Mouse (Mus musculus) megakaryocyte, embryonic 14.5 days (primary cell): ENCODE data around the gene Gm5737. TPM values are rescaled to one million over a fixed set of nuclear protein-coding genes. Genes with fewer than 3 reads are reported as not detected.

ENCODE experiments used
- H3K27me3 ChIP-seq: replicated peaks from 2 replicates; pipeline ENCODE3; 2012; ENCODE audit warnings: inconsistent platforms
- H3K36me3 ChIP-seq: replicated peaks from 2 replicates; pipeline ENCODE3; 2012; ENCODE audit warnings: low read length, inconsistent platforms, mixed read lengths
- H3K4me1 ChIP-seq: 2 replicates; pipeline ENCODE4 v1.6.1; 2012; ENCODE audit warnings: inconsistent platforms
- H3K4me3 ChIP-seq: replicated peaks from 2 replicates; pipeline ENCODE3; 2012; ENCODE audit warnings: moderate library complexity, mild to moderate bottlenecking, inconsistent platforms
- H3K9me3 ChIP-seq: 2 replicates; pipeline ENCODE4 v1.6.1; 2012; ENCODE audit warnings: inconsistent platforms
- FLI1 ChIP-seq: IDR thresholded peaks from 2 replicates; pipeline ENCODE4 v1.6.1; 2012; ENCODE audit warnings: low read length, inconsistent platforms, mixed read lengths
- GATA1 ChIP-seq: IDR thresholded peaks from 3 replicates; pipeline ENCODE4 v1.6.1; 2012; ENCODE audit warnings: mixed read lengths, low read length, inconsistent platforms, borderline replicate concordance
- polyA plus RNA-seq: library from polyadenylated mRNA; stranded (reverse); fragments of >175 nt; gene quantifications from 2 replicates; pipeline ENCODE4 v1.2.3, GENCODE M21; 2012; ENCODE audit warnings: low replicate concordance; ENCODE audit not compliant: insufficient read depth

The Gm5737 gene
- polyA plus RNA-seq, 1 experiment = not detected

- H3K4me3 ChIP-seq = no peak overlapping the region
- no peak for TF ChIP-seq FLI1
- no peak for TF ChIP-seq GATA1
- no peaks in the 10 kb centered on the region for H3K9me3 ChIP-seq
- peaks cover 11% of the 10 kb centered on the region for H3K4me1 ChIP-seq
- no peaks in the 10 kb centered on the region for H3K36me3 ChIP-seq
- peaks cover 25% of the 10 kb centered on the region for H3K27me3 ChIP-seq
Measured at GRCm38 (mm10) chr7:120823248-120823647, 11.1 kb downstream of the Gm5737 start.

DNA sequence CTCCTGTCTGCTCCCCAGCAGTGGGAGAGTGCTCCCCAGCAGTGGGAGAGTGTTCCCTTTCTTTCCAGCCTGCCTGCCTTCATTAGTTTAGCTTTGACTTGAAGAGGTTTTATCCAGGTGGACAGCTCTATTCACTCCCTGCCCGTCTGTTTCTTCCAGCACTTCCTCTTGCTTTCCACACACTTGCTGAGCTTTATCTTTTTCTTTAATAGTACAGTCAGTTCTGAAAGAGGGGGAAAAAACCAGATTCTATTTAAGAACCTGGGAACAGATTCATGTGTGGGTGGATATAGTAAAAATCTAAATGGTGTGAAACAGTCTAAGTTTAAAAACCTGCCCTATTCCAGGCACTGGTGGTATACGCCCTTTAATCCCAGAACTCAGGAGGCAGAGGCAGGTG lies 12.9 kb downstream of the Gm5737 start:
- H3K9me3 ChIP-seq = no peaks in the 10 kb centered on the region
- no peaks in the 10 kb centered on the region for H3K36me3 ChIP-seq
- peaks cover 26% of the 10 kb centered on the region for H3K4me1 ChIP-seq
- peaks cover 23% of the 10 kb centered on the region for H3K27me3 ChIP-seq
- H3K4me3 ChIP-seq = no peak overlapping the region
- no peak for TF ChIP-seq GATA1
- TF ChIP-seq FLI1 = no peak

GRCm38 (mm10) chr7:120826408-120826807 lies 14.2 kb downstream of the Gm5737 start:
- peaks cover 17% of the 10 kb centered on the region for H3K27me3 ChIP-seq
- no peaks in the 10 kb centered on the region for H3K36me3 ChIP-seq
- H3K4me3 ChIP-seq = no peak overlapping the region
- H3K4me1 ChIP-seq = peaks cover 40% of the 10 kb centered on the region
- no peaks in the 10 kb centered on the region for H3K9me3 ChIP-seq
- no peak for TF ChIP-seq GATA1
- TF ChIP-seq FLI1 = no peak

DNA sequence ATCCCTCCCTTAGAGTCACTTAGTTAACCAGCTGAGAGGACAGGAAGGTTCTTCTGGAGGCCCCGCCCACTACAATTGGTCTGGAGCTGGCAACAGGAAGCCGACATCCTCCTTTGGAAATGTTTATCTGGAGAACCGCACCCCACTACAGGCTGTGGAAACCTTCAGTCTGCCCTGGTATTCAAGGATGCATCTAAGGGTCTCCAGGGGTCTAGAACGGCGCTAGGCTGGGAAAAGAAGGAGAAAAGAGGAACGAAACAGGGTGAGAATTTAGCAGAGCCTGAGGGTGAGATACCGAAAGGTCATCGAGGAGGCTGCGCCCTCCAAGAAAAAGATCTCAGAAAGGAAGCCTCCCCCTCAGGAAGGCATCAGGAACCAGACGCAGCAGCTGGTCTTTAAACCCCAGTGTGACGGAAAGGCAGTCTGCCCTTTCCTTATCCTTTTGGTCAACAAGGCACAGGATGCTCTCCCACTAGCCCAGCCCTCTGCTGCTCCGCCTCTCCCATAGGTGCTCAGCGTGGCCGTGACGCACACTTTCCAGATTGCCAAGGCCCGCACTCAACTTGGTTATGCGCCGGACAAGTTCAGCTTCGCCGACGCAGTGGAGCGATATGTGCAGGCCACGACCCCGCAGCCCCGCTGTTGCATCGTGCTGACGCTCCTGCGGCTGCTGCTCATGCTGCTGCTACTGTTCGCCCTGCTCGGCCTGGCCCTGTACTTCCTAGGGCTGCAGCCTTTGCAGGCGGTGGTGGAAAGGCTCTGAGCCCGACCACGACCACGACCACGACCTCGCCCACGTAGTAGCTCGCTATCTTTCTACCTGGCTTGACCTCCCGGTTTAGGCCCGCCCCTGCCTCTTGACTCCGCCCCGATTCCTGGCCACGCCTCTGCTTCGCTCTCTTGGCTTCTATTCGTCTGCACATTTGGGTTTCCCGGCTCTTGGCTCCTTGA lies 18.5 kb downstream of the Gm5737 start:
- Histone ChIP-seq H3K36me3 (no peaks in the 10 kb centered on the region), H3K27me3 (peaks cover 3% of the 10 kb centered on the region), H3K4me3 (peak overlapping the region; percentile 97), H3K9me3 (no peaks in the 10 kb centered on the region), H3K4me1 (peaks cover 56% of the 10 kb centered on the region)
- TF ChIP-seq FLI1 = no peak
- TF ChIP-seq GATA1 = no peak

GRCm38 (mm10) chr7:120834426-120834825 lies 22.3 kb downstream of the Gm5737 start:
- no peaks in the 10 kb centered on the region for H3K9me3 ChIP-seq
- H3K36me3 ChIP-seq = no peaks in the 10 kb centered on the region
- H3K27me3 ChIP-seq = no peaks in the 10 kb centered on the region
- peaks cover 57% of the 10 kb centered on the region for H3K4me1 ChIP-seq
- peak overlapping the region; percentile 91 for H3K4me3 ChIP-seq
- TF ChIP-seq GATA1 (no peak), FLI1 (no peak)

DNA sequence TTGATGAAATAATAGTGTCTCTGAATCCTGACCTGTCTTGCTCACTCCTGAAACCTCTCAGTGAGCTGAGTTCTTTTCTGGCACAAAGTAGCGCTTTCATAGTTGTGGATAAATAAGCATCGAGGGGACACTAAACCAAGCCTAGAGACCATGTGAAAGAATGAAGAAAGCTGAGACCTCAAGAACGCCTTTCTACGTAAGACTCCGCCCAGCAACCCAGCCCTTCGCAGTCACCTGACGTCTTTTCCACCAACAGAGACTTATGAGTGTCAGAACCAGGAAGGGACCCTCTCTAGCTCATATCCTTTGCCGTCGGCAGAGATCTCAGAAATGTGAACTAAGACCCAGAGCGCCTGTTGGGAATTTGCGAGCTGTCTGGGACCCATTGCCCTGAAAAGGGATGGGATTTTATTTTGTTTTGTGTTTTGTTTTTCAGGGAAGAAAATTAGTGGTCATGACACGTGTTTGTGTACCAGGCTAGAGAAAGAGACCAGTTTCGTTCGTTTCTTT lies 22.8 kb downstream of the Gm5737 start:
- Histone ChIP-seq H3K4me3 (peak overlapping the region; percentile 91), H3K36me3 (no peaks in the 10 kb centered on the region), H3K27me3 (no peaks in the 10 kb centered on the region), H3K4me1 (peaks cover 52% of the 10 kb centered on the region), H3K9me3 (no peaks in the 10 kb centered on the region)
- TF ChIP-seq GATA1 = no peak
- no peak for TF ChIP-seq FLI1

GRCm38 (mm10) chr7:120835449-120836359 lies 23.5 kb downstream of the Gm5737 start:
- peak overlapping the region; percentile 91 for H3K4me3 ChIP-seq
- no peak for TF ChIP-seq GATA1
- TF ChIP-seq FLI1 = no peak
- peaks cover 45% of the 10 kb centered on the region for H3K4me1 ChIP-seq
- no peaks in the 10 kb centered on the region for H3K27me3 ChIP-seq
- H3K36me3 ChIP-seq = no peaks in the 10 kb centered on the region
- no peaks in the 10 kb centered on the region for H3K9me3 ChIP-seq

- no peak for TF ChIP-seq GATA1
- no peak for TF ChIP-seq FLI1
- peak overlapping the region; percentile 91 for H3K4me3 ChIP-seq
- no peaks in the 10 kb centered on the region for H3K9me3 ChIP-seq
- H3K4me1 ChIP-seq = peaks cover 38% of the 10 kb centered on the region
- no peaks in the 10 kb centered on the region for H3K27me3 ChIP-seq
- no peaks in the 10 kb centered on the region for H3K36me3 ChIP-seq
Measured at GRCm38 (mm10) chr7:120836361-120836760, 24.2 kb downstream of the Gm5737 start.

GRCm38 (mm10) chr7:120838436-120839160 lies 26.4 kb downstream of the Gm5737 start:
- no peak for TF ChIP-seq FLI1
- no peak for TF ChIP-seq GATA1
- no peaks in the 10 kb centered on the region for H3K9me3 ChIP-seq
- no peak overlapping the region for H3K4me3 ChIP-seq
- no peaks in the 10 kb centered on the region for H3K27me3 ChIP-seq
- H3K4me1 ChIP-seq = peaks cover 32% of the 10 kb centered on the region
- no peaks in the 10 kb centered on the region for H3K36me3 ChIP-seq
